Mouse (Mus musculus) heart, adult 2 months (tissue): ENCODE measurements around the gene Cntn5.

Source experiments
- CTCF ChIP-seq: fragments of 200-600 bp; IDR thresholded peaks from 2 replicates; pipeline ENCODE4 v1.8.1; 2022; ENCODE audit warnings: antibody characterized with exemption, mild to moderate bottlenecking, moderate library complexity
- EP300 ChIP-seq: fragments of 200-500 bp; IDR thresholded peaks from 2 replicates; pipeline ENCODE4 v1.6.1; 2011; ENCODE audit warnings: low read depth, low read length, control low read depth; ENCODE audit not compliant: insufficient read depth
- POLR2A ChIP-seq: fragments of 200-500 bp; IDR thresholded peaks from 2 replicates; pipeline ENCODE4 v1.6.1; 2011; ENCODE audit warnings: mild to moderate bottlenecking, low read depth, low read length, control low read depth; ENCODE audit not compliant: insufficient read depth

GRCm38 (mm10) chr9:10724191-10724590 is 180.4 kb downstream of the Cntn5 start:
- TF ChIP-seq POLR2A (no peak), CTCF (no peak), EP300 (no peak)
